Mouse (Mus musculus) MEL (cell line): ENCODE data around the gene Shroom4. TPM values are rescaled to one million over a fixed set of nuclear protein-coding genes. Genes with fewer than 3 reads are reported as not detected.

ENCODE experiments used
- DNase-seq: peaks from one replicate; pipeline ENCODE4 v3.0.0; 2011; ENCODE audit warnings: low read depth, low spot score
- H3K27ac ChIP-seq: 2 replicates; pipeline ENCODE4 v1.5.1; 2012; ENCODE audit warnings: low read depth, mild to moderate bottlenecking, control low read depth, low read length, moderate library complexity; ENCODE audit not compliant: control insufficient read depth
- H3K27me3 ChIP-seq, 2 experiments: fragments of 150-350 bp in 1 of 2; sonication (generic) in 1 of 2; 2 replicates each; pipeline ENCODE4 v1.6.1; 2012; ENCODE audit warnings: low read length in 2 of 2, mild to moderate bottlenecking in 2 of 2, improper control_type of control experiment in 1 of 2, moderate library complexity in 1 of 2; ENCODE audit not compliant: insufficient read depth in 2 of 2, control insufficient read depth in 1 of 2
- H3K36me3 ChIP-seq, 2 experiments: 2 replicates each; pipeline ENCODE4 v1.6.1; 2012 to 2014; ENCODE audit warnings: low read length in 2 of 2, improper control_type of control experiment in 1 of 2, inconsistent platforms in 1 of 2, mild to moderate bottlenecking in 1 of 2; ENCODE audit not compliant: insufficient read depth in 2 of 2, control insufficient read depth in 1 of 2
- H3K4me1 ChIP-seq, 2 experiments: fragments of 150-350 bp in 1 of 2; sonication (generic) in 1 of 2; 2 replicates each; pipeline ENCODE4 v1.6.1; 2012; ENCODE audit warnings: low read length in 2 of 2, improper control_type of control experiment in 1 of 2, mild to moderate bottlenecking in 1 of 2; ENCODE audit not compliant: insufficient read depth in 2 of 2, control insufficient read depth in 1 of 2
- H3K4me3 ChIP-seq, 2 experiments: fragments of 150-350 bp in 1 of 2; sonication (generic) in 1 of 2; 2 replicates each; pipeline ENCODE4 v1.5.1; 2012; ENCODE audit warnings: low read depth in 2 of 2, low read length in 2 of 2, mild to moderate bottlenecking in 2 of 2, moderate library complexity in 2 of 2, control low read depth in 1 of 2, improper control_type of control experiment in 1 of 2; ENCODE audit not compliant: control insufficient read depth in 1 of 2, insufficient read depth in 1 of 2
- H3K79me2 ChIP-seq: 2 replicates; pipeline ENCODE4 v1.6.1; 2012; ENCODE audit warnings: mild to moderate bottlenecking, low read length, moderate library complexity; ENCODE audit not compliant: control insufficient read depth, poor library complexity, insufficient read depth
- H3K9ac ChIP-seq: 2 replicates; pipeline ENCODE4 v1.6.1; 2012; ENCODE audit warnings: low read depth, mild to moderate bottlenecking, control low read depth, low read length, moderate library complexity; ENCODE audit not compliant: control insufficient read depth, poor library complexity, severe bottlenecking
- H3K9me3 ChIP-seq: fragments of 150-350 bp; sonication (generic); replicated peaks from 2 replicates; pipeline ENCODE4 v1.6.1; 2012; ENCODE audit warnings: mild to moderate bottlenecking, low read length, improper control_type of control experiment, moderate library complexity; ENCODE audit not compliant: insufficient read depth
- GABPA ChIP-seq: IDR thresholded peaks from 2 replicates; pipeline ENCODE4 v1.6.1; 2012; ENCODE audit warnings: low read depth, mild to moderate bottlenecking, inconsistent platforms, low read length, improper control_type of control experiment, moderate library complexity
- GATA1 ChIP-seq: IDR thresholded peaks from 2 replicates; pipeline ENCODE4 v1.6.1; 2011; ENCODE audit warnings: low read depth, low read length, improper control_type of control experiment
- HCFC1 ChIP-seq: IDR thresholded peaks from 2 replicates; pipeline ENCODE4 v1.6.1; 2012; ENCODE audit warnings: low read depth, mild to moderate bottlenecking, inconsistent platforms, low read length, improper control_type of control experiment, moderate library complexity
- MAX ChIP-seq: IDR thresholded peaks from 2 replicates; pipeline ENCODE4 v1.6.1; 2011; ENCODE audit warnings: low read length, improper control_type of control experiment
- MYB ChIP-seq: IDR thresholded peaks from 2 replicates; pipeline ENCODE4 v1.6.1; 2011; ENCODE audit warnings: mild to moderate bottlenecking, low read depth, low read length, improper control_type of control experiment
- NELFE ChIP-seq: IDR thresholded peaks from 2 replicates; pipeline ENCODE4 v1.6.1; 2011; ENCODE audit warnings: low read depth, low read length, improper control_type of control experiment
- POLR2AphosphoS5 ChIP-seq: IDR thresholded peaks from 2 replicates; pipeline ENCODE4 v1.6.1; 2012; ENCODE audit warnings: low read depth, borderline replicate concordance, mild to moderate bottlenecking, inconsistent platforms, low read length, moderate library complexity, mixed read lengths
- RAD21 ChIP-seq: IDR thresholded peaks from 2 replicates; pipeline ENCODE4 v1.6.1; 2011; ENCODE audit warnings: mild to moderate bottlenecking, low read depth, low read length, improper control_type of control experiment
- SMC3 ChIP-seq: IDR thresholded peaks from 2 replicates; pipeline ENCODE4 v1.6.1; 2011; ENCODE audit warnings: low read depth, low read length, improper control_type of control experiment
- TBP ChIP-seq: IDR thresholded peaks from 2 replicates; pipeline ENCODE4 v1.8.0; 2011; ENCODE audit warnings: low read depth, low read length, improper control_type of control experiment
- ZKSCAN1 ChIP-seq: IDR thresholded peaks from 2 replicates; pipeline ENCODE4 v1.6.1; 2012; ENCODE audit warnings: low read depth, mild to moderate bottlenecking, inconsistent platforms, low read length, improper control_type of control experiment, moderate library complexity
- ZNF384 ChIP-seq: IDR thresholded peaks from 2 replicates; pipeline ENCODE4 v1.6.1; 2012; ENCODE audit warnings: low read depth, mild to moderate bottlenecking, inconsistent platforms, low read length, improper control_type of control experiment
- polyA plus RNA-seq, 2 experiments: library from polyadenylated mRNA; stranded (reverse) in 1 of 2; unstranded in 1 of 2; fragments of >175 nt in 1 of 2; fragments of >200 nt in 1 of 2; gene quantifications; 2 replicates each; pipeline versions ENCODE4 v1.2.1 to v1.2.4; 2012; ENCODE audit warnings: low replicate concordance in 2 of 2, low read depth in 1 of 2; ENCODE audit not compliant: insufficient read length in 2 of 2, insufficient read depth in 1 of 2, missing spikeins in 1 of 2
- total RNA-seq: library from RNA; depleted of rRNA; stranded (reverse); fragments of 300-350 nt; gene quantifications from 2 replicates; pipeline ENCODE4 v1.2.3, GENCODE M21; 2012

Gene Shroom4
- total and polyA plus RNA-seq, 3 experiments = not detected

DNA sequence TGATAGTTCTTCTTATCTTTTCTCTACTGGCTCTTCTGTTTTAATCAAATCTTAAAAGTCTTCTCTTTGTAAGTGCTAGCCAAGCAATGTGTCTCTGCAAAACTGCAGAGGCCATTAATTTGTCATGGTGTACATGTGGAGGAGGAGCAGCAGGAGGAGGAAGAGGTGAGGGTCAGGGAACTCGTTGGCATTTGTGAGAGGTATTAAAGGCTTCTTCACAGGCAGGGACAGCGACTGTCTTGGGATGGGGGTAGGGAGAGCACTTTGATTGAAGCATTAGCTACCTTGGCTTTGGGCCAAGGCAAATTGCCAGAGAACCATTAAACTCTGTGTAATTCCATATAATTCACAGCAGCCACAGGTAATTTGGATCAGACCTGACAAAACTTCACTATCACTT lies 96.7 kb downstream of the Shroom4 start:
- H3K27me3 ChIP-seq = no peaks in the 10 kb centered on the region
- no peak overlapping the region for H3K9ac ChIP-seq
- no peaks in the 10 kb centered on the region for H3K9me3 ChIP-seq
- TF ChIP-seq MYB = no peak
- TF ChIP-seq POLR2AphosphoS5 = no peak
- no peak for TF ChIP-seq SMC3
- H3K36me3 ChIP-seq = no peaks in the 10 kb centered on the region
- no peaks in the 10 kb centered on the region for H3K4me1 ChIP-seq
- H3K27ac ChIP-seq = no peak overlapping the region
- no peak overlapping the region for H3K4me3 ChIP-seq
- no peaks in the 10 kb centered on the region for H3K79me2 ChIP-seq
- DNase-seq = no peak

DNA sequence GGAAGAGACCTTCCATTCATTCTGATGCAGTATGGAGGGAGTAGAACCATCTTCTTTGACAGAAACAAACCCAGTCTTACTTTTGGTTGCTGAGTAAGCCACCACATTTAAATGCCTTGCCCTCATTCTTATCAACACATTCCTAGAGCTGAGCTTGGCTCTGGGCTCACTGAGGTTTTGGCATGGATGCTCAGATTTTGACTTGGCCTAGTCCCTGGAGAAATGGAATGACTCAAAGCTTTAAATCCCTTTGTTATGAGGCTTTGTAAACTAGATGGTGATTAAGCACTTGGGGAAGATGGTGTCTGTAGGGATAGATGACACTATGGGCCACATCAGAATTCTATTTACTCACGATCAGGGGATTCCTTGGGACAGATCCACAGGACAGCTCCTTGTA lies 102.2 kb downstream of the Shroom4 start:
- no peaks in the 10 kb centered on the region for H3K27me3 ChIP-seq
- H3K27ac ChIP-seq = no peak overlapping the region
- no peak overlapping the region for H3K4me3 ChIP-seq
- H3K9ac ChIP-seq = no peak overlapping the region
- H3K4me1 ChIP-seq = no peaks in the 10 kb centered on the region
- H3K79me2 ChIP-seq = no peaks in the 10 kb centered on the region
- no peaks in the 10 kb centered on the region for H3K9me3 ChIP-seq
- DNase-seq = no peak
- H3K36me3 ChIP-seq = no peaks in the 10 kb centered on the region
- TF ChIP-seq NELFE (no peak), MAX (no peak), ZNF384 (no peak), ZKSCAN1 (no peak), TBP (no peak), GABPA (no peak)
- TF ChIP-seq, all 39 proteins: peak for 0

DNA sequence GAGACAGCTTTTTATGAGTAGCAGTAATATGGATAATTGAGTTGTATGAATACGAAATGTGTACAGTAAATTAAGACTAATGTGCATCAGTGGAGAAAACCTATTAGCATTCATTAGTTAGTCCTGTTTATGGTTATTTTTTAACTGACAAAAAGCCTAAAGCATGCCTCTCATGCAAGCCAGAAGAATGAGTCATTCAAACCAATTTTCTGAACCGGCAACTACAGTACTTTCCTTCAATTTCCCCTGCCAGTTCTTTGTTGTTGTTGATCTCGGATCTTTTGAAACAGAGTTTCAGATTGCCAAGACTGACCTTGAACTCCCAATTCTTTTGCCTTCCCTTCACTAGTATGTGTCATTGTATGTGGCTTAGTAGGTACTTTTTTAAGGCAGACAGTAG lies 117.6 kb downstream of the Shroom4 start:
- H3K9me3 ChIP-seq = no peaks in the 10 kb centered on the region
- DNase-seq = no peak
- H3K4me3 ChIP-seq = no peak overlapping the region
- no peak overlapping the region for H3K9ac ChIP-seq
- no peaks in the 10 kb centered on the region for H3K27me3 ChIP-seq
- TF ChIP-seq RAD21 = no peak
- no peak for TF ChIP-seq HCFC1
- H3K4me1 ChIP-seq = no peaks in the 10 kb centered on the region
- H3K36me3 ChIP-seq = no peaks in the 10 kb centered on the region
- H3K79me2 ChIP-seq = no peaks in the 10 kb centered on the region
- no peak overlapping the region for H3K27ac ChIP-seq

DNA sequence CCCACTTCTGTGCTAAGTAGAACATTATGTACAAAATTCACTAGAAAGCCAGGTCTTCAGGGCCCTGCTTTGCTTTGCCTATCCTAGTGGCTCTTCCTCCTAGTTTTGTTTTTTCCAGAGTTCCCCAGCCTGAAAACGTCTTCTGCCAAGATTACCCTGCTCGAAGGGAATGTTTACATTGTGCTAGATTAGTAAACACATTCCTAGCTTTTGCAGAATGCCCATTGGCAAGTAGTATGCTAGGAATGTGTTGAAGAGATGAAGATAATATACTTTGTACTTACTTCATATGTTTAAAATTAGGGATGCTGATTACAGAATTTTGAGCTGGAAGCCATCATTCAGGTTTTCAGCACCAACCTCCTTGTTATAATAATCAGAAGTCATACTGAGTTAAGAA lies 118.8 kb downstream of the Shroom4 start:
- Histone ChIP-seq H3K9ac (no peak overlapping the region), H3K27me3 (no peaks in the 10 kb centered on the region), H3K9me3 (no peaks in the 10 kb centered on the region), H3K4me3 (no peak overlapping the region), H3K27ac (no peak overlapping the region), H3K4me1 (no peaks in the 10 kb centered on the region), H3K36me3 (no peaks in the 10 kb centered on the region), H3K79me2 (no peaks in the 10 kb centered on the region)
- no peak for DNase-seq
- no peak for TF ChIP-seq GATA1
- TF ChIP-seq, all 39 proteins: peak for 0
